Mouse (Mus musculus) liver, embryonic 13.5 days (tissue): Measurements from ENCODE around the gene Popdc3. TPM values are rescaled to one million over a fixed set of nuclear protein-coding genes. Genes with fewer than 3 reads are reported as not detected.

Experiments
- ATAC-seq: fragments of 200-750 bp; cut with Nextera tagmentation; 2 replicates; pipeline ENCODE4 v1.8.0; 2017; ENCODE audit warnings: low read depth, mild to moderate bottlenecking, moderate number of reproducible peaks, moderate library complexity
- DNase-seq: peaks from one replicate; pipeline ENCODE4 v3.0.0; 2022
- H3K27ac ChIP-seq: fragments of 300-500 bp; sonication (generic); 2 replicates; pipeline ENCODE4 v1.5.1; 2015; ENCODE audit warnings: moderate library complexity, mild to moderate bottlenecking, inconsistent platforms
- H3K27me3 ChIP-seq: fragments of 300-500 bp; sonication (generic); 2 replicates; pipeline ENCODE4 v1.6.1; 2015; ENCODE audit warnings: mild to moderate bottlenecking, inconsistent platforms
- H3K36me3 ChIP-seq: fragments of 300-500 bp; sonication (generic); 2 replicates; pipeline ENCODE4 v1.6.1; 2015; ENCODE audit warnings: mild to moderate bottlenecking, inconsistent platforms
- H3K4me1 ChIP-seq: fragments of 300-500 bp; sonication (generic); replicated peaks from 2 replicates; pipeline ENCODE4 v1.6.1; 2015; ENCODE audit warnings: inconsistent platforms
- H3K4me2 ChIP-seq: fragments of 300-500 bp; sonication (generic); 2 replicates; pipeline ENCODE4 v1.6.1; 2015; ENCODE audit warnings: inconsistent platforms, mild to moderate bottlenecking, moderate library complexity
- H3K4me3 ChIP-seq: fragments of 300-500 bp; sonication (generic); replicated peaks from 2 replicates; pipeline ENCODE4 v1.5.1; 2015; ENCODE audit warnings: mild to moderate bottlenecking, inconsistent platforms
- H3K9ac ChIP-seq: fragments of 300-500 bp; sonication (generic); 2 replicates; pipeline ENCODE4 v1.6.1; 2015; ENCODE audit warnings: mild to moderate bottlenecking, inconsistent platforms
- H3K9me3 ChIP-seq: fragments of 300-500 bp; sonication (generic); replicated peaks from 2 replicates; pipeline ENCODE4 v1.6.1; 2016; ENCODE audit warnings: inconsistent platforms
- WGBS: fragments of 180-500 bp; shearing (Covaris S2); methylation state at CpG from one replicate; pipeline ENCODE4 v1.1.7; 2015; ENCODE audit not compliant: insufficient replicate concordance; 5-methylcytosine and 5-hydroxymethylcytosine counted together
- polyA plus RNA-seq: library from polyadenylated mRNA; unstranded; fragments of >200 nt; fragmentation: Nextera tagmentation; extraction: Ambion mirVana; gene quantifications from 2 replicates; pipeline ENCODE4 v1.2.1, GENCODE M21; 2015

Popdc3 gene
- polyA plus RNA-seq, 1 experiment from 2014 or later: 0.10 TPM

DNA sequence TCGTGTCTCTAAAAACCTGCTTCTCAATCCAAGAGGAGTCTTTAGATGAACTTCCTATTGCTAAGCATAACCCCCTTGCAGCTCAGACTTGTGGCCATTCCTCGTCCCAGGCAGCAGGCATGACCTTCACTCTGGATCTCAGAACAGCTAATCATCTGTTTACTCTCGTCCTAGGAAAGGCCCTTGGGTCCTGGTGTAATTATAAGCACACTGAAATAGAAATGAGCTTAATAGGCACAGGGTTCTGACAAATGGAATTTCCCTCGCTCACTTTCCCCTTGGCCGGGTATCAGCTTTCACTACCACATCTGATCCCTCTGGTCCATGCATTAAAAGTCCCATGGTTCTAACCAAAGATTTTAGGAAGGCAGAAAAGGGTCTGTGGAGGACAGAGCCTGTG, 185.5 kb downstream of the Popdc3 start:
- no peaks in the 10 kb centered on the region for H3K36me3 ChIP-seq
- H3K4me3 ChIP-seq: no peak overlapping the region
- ATAC-seq (no peak), DNase-seq (no peak)
- no peaks in the 10 kb centered on the region for H3K9me3 ChIP-seq
- H3K27ac ChIP-seq: no peak overlapping the region
- H3K4me2 ChIP-seq: no peak overlapping the region
- no peaks in the 10 kb centered on the region for H3K27me3 ChIP-seq
- H3K9ac ChIP-seq: no peak overlapping the region
- 42% methylated on average over 5 of the region's 5 CpGs for WGBS
- no peaks in the 10 kb centered on the region for H3K4me1 ChIP-seq

- Histone ChIP-seq H3K9ac (no peak overlapping the region), H3K4me1 (no peaks in the 10 kb centered on the region), H3K4me3 (no peak overlapping the region), H3K36me3 (no peaks in the 10 kb centered on the region), H3K27ac (no peak overlapping the region), H3K4me2 (no peak overlapping the region), H3K9me3 (no peaks in the 10 kb centered on the region), H3K27me3 (no peaks in the 10 kb centered on the region)
- no peak for ATAC-seq
- 70% methylated on average over 17 of the region's 17 CpGs for WGBS
- DNase-seq: no peak
Measured at GRCm38 (mm10) chr10:45366987-45367705, 189.2 kb downstream of the Popdc3 start.

Other genes with a start within 250 kb of the Popdc3 start
- gene Prep, start 110.9 kb upstream of the Popdc3 start, polyA plus RNA-seq: 11.8 and 14.2 TPM in 2 replicates
- 0.16 and 0.22 TPM in 2 replicates for gene Bves, start 157.7 kb downstream of the Popdc3 start, polyA plus RNA-seq